Mouse (Mus musculus): ENCODE results near the gene Rtn4rl2. TPM values are rescaled to one million over a fixed set of nuclear protein-coding genes. Genes with fewer than 3 reads are reported as not detected.

Rtn4rl2 gene
- polyA plus RNA-seq, 1 experiment from 2014 or later = 0.91 TPM

DNA sequence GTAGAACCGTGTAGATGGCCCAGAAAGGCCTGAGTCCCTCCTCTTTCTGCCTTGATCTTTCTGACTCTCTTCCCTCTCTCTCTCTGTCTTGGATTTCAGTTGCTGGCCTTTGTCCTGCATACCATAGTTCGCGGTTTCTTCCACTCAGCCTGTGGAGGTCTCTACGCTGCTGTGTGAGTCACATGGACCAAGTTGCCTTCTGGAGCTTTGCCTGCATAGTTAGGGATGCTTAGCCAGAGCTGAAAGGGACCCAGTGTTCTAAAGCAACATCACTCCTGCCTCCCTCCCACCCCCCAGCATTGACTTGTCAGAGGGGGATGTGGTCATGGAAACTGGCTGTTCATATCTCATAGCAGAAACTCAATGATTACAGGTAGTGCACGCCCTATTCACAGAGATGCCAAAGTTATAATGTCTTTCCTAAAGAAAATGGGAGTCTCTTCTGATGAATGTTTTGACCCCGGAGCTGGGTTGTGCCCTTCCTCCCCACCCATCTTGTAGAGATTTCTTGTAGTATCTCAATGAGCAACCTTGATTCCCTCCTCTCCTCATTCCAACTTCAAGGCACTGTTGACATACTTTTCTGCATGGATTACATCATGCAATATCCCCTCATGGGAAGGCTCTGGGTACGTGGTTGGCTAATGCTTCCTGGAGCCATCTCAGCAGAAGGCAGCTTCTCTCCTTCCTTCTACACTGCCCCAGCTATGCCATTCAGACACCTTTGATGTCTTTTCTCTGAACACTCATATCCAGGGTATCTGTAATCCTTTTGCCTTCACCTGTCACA lies 26.3 kb downstream of the Rtn4rl2 start:
- no peak for ATAC-seq (ENCODE audit: insufficient read depth, low FRiP score, low read depth)
- Histone ChIP-seq H3K36me3 (peaks cover 24% of the 10 kb centered on the region), H3K9ac (no peak overlapping the region), H3K4me2 (no peak overlapping the region), H3K27ac (no peak overlapping the region), H3K4me1 (no peaks in the 10 kb centered on the region), H3K27me3 (replicated peaks) (no peaks in the 10 kb centered on the region), H3K9me3 (no peaks in the 10 kb centered on the region), H3K4me3 (replicated peaks) (no peak overlapping the region)
- WGBS = 81% methylated on average over 7 of the region's 7 CpGs

DNA sequence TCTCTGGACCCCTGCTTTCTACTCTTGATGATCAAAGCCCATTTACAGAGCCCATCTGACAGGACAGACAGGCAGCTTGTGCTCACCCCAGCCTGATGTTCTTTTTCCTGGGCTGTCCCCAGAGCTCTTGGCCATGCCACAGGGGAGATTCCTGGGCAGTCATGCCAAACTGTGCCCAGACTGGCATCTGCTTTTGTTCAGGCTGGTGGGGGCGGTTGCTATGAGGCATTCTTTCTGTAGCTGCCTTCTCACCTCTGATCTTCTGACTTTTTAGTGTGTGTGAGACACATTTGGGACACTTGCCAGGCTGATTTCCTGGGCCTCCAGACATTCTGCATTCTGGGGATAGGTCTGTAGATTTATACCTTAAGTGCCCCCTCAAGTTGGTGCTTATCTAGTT lies 28.0 kb downstream of the Rtn4rl2 start:
- Histone ChIP-seq H3K36me3 (peaks cover 30% of the 10 kb centered on the region), H3K27me3 (replicated peaks) (no peaks in the 10 kb centered on the region), H3K4me1 (no peaks in the 10 kb centered on the region), H3K4me3 (replicated peaks) (no peak overlapping the region), H3K9ac (no peak overlapping the region), H3K27ac (no peak overlapping the region), H3K4me2 (no peak overlapping the region), H3K9me3 (no peaks in the 10 kb centered on the region)
- ATAC-seq (ENCODE audit: insufficient read depth, low FRiP score, low read depth) = no peak
- WGBS = 91% methylated on average over 1 of the region's 1 CpGs

DNA sequence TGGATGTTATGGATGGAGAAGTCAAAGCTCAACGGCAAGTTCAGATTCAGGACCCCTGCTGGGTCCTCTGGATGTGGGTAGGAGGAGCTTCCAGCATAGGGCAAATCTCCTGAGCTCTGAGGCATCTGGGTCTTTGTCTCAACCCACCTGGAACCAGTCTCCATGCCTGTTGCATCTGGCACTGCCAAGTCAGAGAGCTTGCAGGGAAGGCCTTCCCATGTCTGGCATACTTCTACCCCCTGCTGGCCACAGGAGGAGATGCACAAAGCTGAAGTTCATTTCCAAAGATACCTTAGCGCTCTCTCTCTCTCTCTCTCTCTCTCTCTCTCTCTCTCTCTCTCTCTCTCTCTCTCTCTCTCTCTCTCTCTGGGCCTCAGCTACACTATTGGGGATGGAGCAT lies 30.8 kb downstream of the Rtn4rl2 start:
- Histone ChIP-seq H3K9ac (no peak overlapping the region), H3K4me1 (no peaks in the 10 kb centered on the region), H3K9me3 (no peaks in the 10 kb centered on the region), H3K36me3 (peaks cover 28% of the 10 kb centered on the region), H3K27me3 (replicated peaks) (no peaks in the 10 kb centered on the region), H3K4me3 (replicated peaks) (no peak overlapping the region), H3K4me2 (no peak overlapping the region), H3K27ac (no peak overlapping the region)
- ATAC-seq (ENCODE audit: insufficient read depth, low FRiP score, low read depth) = no peak
- 61% methylated on average over 2 of the region's 2 CpGs for WGBS

DNA sequence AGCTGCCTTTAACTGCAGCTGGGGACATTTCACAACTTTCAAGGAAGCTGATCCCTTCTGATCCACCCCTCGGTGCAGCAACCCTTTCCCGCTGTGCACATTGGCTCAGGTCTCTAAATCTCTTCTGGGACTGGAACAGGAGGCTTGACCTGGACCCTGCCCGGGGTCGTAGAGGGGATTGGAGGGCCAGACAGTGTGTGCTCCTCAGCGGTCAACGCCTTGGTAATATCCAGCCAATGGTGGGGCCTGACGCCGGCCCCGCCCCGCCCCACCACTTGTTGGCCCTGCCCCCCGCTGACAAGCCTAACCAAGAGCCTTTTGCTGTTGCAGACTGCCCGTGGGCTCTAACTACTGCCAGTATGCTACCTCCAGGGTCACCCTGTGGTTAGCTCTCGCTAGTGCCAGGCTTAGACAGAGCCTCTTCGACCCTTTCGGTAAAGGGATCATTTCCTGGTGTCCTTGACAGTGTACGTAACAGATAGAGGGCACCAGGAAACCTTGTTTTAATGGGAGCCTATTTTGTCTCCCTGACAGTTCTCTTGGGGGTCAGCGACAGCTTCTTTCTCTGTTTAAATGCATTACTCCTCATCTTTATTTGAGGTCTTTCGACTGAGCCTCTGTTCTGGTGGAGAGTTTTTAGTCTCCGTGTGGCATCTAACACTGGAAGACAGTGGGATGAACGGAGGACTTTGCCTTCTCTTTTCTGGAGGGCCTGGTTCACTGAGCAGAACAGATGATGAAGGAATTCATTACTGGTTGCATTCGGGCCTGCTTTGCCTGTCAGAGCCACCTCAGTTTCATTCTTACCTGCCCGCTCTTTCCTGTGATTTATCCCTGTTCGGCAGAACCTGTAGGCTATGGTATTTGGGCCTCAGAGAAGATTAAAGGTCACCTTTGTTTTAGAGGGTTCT lies 35.1 kb downstream of the Rtn4rl2 start:
- no peaks in the 10 kb centered on the region for H3K9me3 ChIP-seq
- H3K4me2 ChIP-seq = peak overlapping the region; percentile 44
- peaks cover 12% of the 10 kb centered on the region; the same call in 1 of the 2 replicates for H3K36me3 ChIP-seq
- H3K4me1 ChIP-seq = 0 out of 2 replicates have a peak, but pooled peaks cover 7% of the 10 kb centered on the region
- 41% methylated on average over 23 of the region's 23 CpGs for whole genome bisulfite sequencing
- H3K9ac ChIP-seq = no peak overlapping the region
- 0 out of 2 replicates have a peak overlapping the region, but pooled peaks have one; percentile 14 for H3K4me3 ChIP-seq (replicated peaks)
- H3K27me3 ChIP-seq (replicated peaks) = no peaks in the 10 kb centered on the region
- peak; percentile 81 for ATAC-seq (ENCODE audit: insufficient read depth, low FRiP score, low read depth)
- 0 out of 2 replicates have a peak overlapping the region, but pooled peaks have one; percentile 35 for H3K27ac ChIP-seq

DNA sequence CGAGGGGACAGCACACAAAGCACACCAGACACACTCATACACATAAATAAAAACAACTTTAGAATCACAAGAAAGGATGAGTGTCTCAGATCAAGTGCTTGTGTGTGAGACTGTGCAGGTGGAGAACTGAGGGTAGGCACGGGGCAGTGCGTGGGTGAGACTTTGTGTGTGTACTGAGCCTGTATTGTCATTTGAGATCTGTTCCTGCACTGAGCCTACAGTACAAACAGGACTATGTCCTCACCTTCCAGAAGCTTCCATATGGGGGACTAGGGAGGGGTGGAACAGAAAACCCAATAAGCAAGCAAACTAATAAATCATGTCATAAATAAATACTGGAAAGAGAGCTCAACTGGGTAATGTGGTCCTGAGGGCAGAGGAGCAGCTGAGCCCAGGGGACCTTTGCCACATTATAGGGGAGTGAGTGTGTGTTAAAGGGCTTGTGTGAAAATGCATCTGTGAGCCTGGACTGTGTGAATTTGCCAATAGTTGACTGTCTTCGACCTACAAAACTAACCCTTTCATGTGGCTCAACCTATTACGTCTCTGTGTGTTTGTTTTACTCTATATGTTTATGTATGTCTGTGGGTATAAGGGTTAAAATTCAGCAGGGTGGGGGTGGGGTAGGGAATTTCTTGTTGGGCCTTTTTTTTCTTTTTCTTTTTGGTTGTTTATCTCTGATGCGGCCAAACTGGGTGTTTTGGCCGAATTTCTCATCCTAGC lies 35.9 kb downstream of the Rtn4rl2 start:
- H3K9ac ChIP-seq = no peak overlapping the region

DNA sequence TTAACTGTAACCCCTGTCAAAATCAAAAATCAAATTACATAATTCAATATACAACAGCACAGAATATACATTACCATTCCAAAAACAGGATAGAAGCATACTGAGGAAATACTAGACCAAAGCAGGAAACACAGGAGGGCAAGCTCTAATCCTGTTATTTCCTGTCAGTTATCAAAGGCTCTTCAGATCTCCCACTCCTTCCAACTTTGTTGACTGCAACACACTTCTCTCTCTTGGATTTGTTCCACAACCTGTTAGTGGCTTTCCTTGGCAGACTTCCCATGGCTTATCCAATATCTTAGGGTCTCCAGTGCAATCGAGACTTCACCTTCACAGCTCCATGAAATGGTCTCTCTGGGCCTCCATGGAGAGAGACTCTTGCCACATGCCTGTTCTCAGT lies 41.3 kb downstream of the Rtn4rl2 start:
- ATAC-seq (ENCODE audit: insufficient read depth, low FRiP score, low read depth) = no peak
- H3K4me1 ChIP-seq = peaks cover 14% of the 10 kb centered on the region
- H3K27ac ChIP-seq = no peak overlapping the region
- no peak overlapping the region for H3K4me2 ChIP-seq
- H3K36me3 ChIP-seq = 0 out of 2 replicates have a peak, but pooled peaks cover 5% of the 10 kb centered on the region
- 72% methylated on average over 1 of the region's 1 CpGs for WGBS
- no peak overlapping the region for H3K9ac ChIP-seq
- no peaks in the 10 kb centered on the region for H3K9me3 ChIP-seq
- H3K4me3 ChIP-seq (replicated peaks) = no peak overlapping the region
- no peaks in the 10 kb centered on the region for H3K27me3 ChIP-seq (replicated peaks)

More for the DNA sequence above, 35.9 kb downstream of the Rtn4rl2 start:
- ATAC-seq (ENCODE audit: insufficient read depth, low FRiP score, low read depth) = peak; percentile 29; the same call in 1 of the 2 replicates
- H3K27me3 ChIP-seq (replicated peaks) = no peaks in the 10 kb centered on the region
- 0 out of 2 replicates have a peak, but pooled peaks cover 7% of the 10 kb centered on the region for H3K4me1 ChIP-seq
- WGBS = 53% methylated on average over 7 of the region's 7 CpGs
- H3K4me3 ChIP-seq (replicated peaks) = no peak overlapping the region
- peaks cover 12% of the 10 kb centered on the region; the same call in 1 of the 2 replicates for H3K36me3 ChIP-seq
- peak overlapping the region; percentile 44 for H3K4me2 ChIP-seq
- H3K27ac ChIP-seq = 0 out of 2 replicates have a peak overlapping the region, but pooled peaks have one; percentile 35
- H3K9me3 ChIP-seq = no peaks in the 10 kb centered on the region

- peaks cover 18% of the 10 kb centered on the region for H3K4me1 ChIP-seq
- no peaks in the 10 kb centered on the region for H3K36me3 ChIP-seq
- ATAC-seq (ENCODE audit: insufficient read depth, low FRiP score, low read depth) = no peak
- no peak overlapping the region for H3K4me2 ChIP-seq
- no peak overlapping the region for H3K9ac ChIP-seq
- no peaks in the 10 kb centered on the region for H3K27me3 ChIP-seq (replicated peaks)
- no peak overlapping the region for H3K4me3 ChIP-seq (replicated peaks)
- H3K27ac ChIP-seq = no peak overlapping the region
- no peaks in the 10 kb centered on the region for H3K9me3 ChIP-seq
- 74% methylated on average over 6 of the region's 6 CpGs for WGBS
These were observed 42.9 kb downstream of the Rtn4rl2 start for GRCm38 (mm10) chr2:84843654-84844053.

GRCm38 (mm10) chr2:84841905-84842304 lies 44.6 kb downstream of the Rtn4rl2 start:
- H3K27me3 ChIP-seq (replicated peaks) = no peaks in the 10 kb centered on the region
- H3K36me3 ChIP-seq = no peaks in the 10 kb centered on the region
- peak overlapping the region; percentile 90; the same call in 1 of the 2 replicates for H3K4me2 ChIP-seq
- H3K4me3 ChIP-seq (replicated peaks) = 0 out of 2 replicates have a peak overlapping the region, but pooled peaks have one; percentile 70
- H3K27ac ChIP-seq = no peak overlapping the region
- H3K9ac ChIP-seq = no peak overlapping the region
- H3K4me1 ChIP-seq = peaks cover 22% of the 10 kb centered on the region
- H3K9me3 ChIP-seq = no peaks in the 10 kb centered on the region
- ATAC-seq (ENCODE audit: insufficient read depth, low FRiP score, low read depth) = peak; percentile 87

GRCm38 (mm10) chr2:84840748-84841563 lies 45.6 kb downstream of the Rtn4rl2 start:
- 3% methylated on average over 17 of the region's 17 CpGs for WGBS
- H3K9me3 ChIP-seq = no peaks in the 10 kb centered on the region

DNA sequence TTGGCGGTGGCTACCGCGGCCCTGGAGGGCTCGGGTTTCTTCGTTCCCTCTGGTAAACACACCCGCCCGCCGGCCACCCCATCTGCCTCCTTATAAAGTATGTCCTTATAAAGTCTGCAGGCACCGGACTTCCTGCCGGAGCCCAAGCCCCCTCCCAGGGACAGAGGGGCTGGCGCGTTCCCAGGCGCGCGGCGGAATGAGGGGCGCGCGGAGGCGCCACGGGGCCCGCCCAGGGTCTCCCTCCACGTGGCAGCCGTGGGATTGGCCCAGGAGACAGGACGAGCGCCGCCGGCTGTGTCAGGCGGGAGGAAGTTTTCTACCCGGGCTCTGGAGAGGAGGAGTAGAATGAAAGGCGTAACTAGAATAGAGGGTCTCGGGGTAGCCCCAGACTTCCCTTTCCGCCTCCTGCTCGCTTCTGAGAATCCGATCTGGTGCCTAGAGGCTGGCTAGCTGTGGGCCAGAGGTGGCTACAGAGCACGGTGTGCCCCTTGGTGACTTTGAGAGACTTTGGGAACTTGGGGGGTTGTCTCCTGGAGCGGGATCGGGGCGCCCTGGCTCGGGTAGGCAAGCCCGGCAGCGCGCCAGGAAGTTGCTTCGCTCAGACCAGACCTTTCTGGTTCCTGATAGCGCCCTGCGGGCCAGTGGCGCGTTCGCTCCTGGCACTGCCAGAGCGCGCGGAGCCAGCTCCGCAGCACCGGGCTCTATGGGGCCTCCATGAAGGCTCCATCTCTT lies 46.3 kb downstream of the Rtn4rl2 start:
- peak; percentile 78 for ATAC-seq (ENCODE audit: insufficient read depth, low FRiP score, low read depth)
- Histone ChIP-seq H3K27me3 (replicated peaks) (no peaks in the 10 kb centered on the region), H3K4me3 (replicated peaks) (peak overlapping the region; percentile 70), H3K27ac (peak overlapping the region; percentile 91), H3K9me3 (no peaks in the 10 kb centered on the region), H3K36me3 (no peaks in the 10 kb centered on the region), H3K4me1 (peaks cover 22% of the 10 kb centered on the region), H3K4me2 (peak overlapping the region; percentile 90), H3K9ac (peak overlapping the region; percentile 84)
- WGBS = under 1% methylated on average over 54 of the region's 54 CpGs

More at GRCm38 (mm10) chr2:84840748-84841563, 45.6 kb downstream of the Rtn4rl2 start:
- peaks cover 22% of the 10 kb centered on the region for H3K4me1 ChIP-seq
- peak; percentile 10 for ATAC-seq (ENCODE audit: insufficient read depth, low FRiP score, low read depth)
- H3K36me3 ChIP-seq = no peaks in the 10 kb centered on the region
- H3K9ac ChIP-seq = peak overlapping the region; percentile 84
- H3K27me3 ChIP-seq (replicated peaks) = no peaks in the 10 kb centered on the region
- H3K4me3 ChIP-seq (replicated peaks) = peak overlapping the region; percentile 70
- peak overlapping the region; percentile 90 for H3K4me2 ChIP-seq
- H3K27ac ChIP-seq = peak overlapping the region; percentile 91

All from stomach, embryonic 15.5 days (tissue).